Mouse (Mus musculus): Measurements from ENCODE around the gene Gp1ba.

Gene Gp1ba

GRCm38 (mm10) chr11:70669582-70670345 lies 30.8 kb downstream of the Gp1ba start:
- peak; percentile 87 for DNase-seq (ENCODE audit: extremely low spot score)

GRCm38 (mm10) chr11:70670483-70670882 lies 31.6 kb downstream of the Gp1ba start:
- DNase-seq (ENCODE audit: extremely low spot score): no peak

- DNase-seq (ENCODE audit: extremely low spot score): no peak
Observed at GRCm38 (mm10) chr11:70671333-70672047, 32.6 kb downstream of the Gp1ba start.

GRCm38 (mm10) chr11:70674014-70674413 lies 35.1 kb downstream of the Gp1ba start:
- no peak for DNase-seq (ENCODE audit: extremely low spot score)

GRCm38 (mm10) chr11:70674501-70674900 lies 35.6 kb downstream of the Gp1ba start:
- no peak for DNase-seq (ENCODE audit: extremely low spot score)

GRCm38 (mm10) chr11:70678092-70678491 lies 39.2 kb downstream of the Gp1ba start:
- no peak for DNase-seq (ENCODE audit: extremely low spot score)

- no peak for DNase-seq (ENCODE audit: extremely low spot score)
Observed at GRCm38 (mm10) chr11:70678576-70678975, 39.7 kb downstream of the Gp1ba start.

GRCm38 (mm10) chr11:70679361-70679760 lies 40.4 kb downstream of the Gp1ba start:
- no peak for DNase-seq (ENCODE audit: extremely low spot score)

GRCm38 (mm10) chr11:70679894-70680293 lies 41.0 kb downstream of the Gp1ba start:
- DNase-seq (ENCODE audit: extremely low spot score): no peak

- DNase-seq (ENCODE audit: extremely low spot score): no peak
Observed at GRCm38 (mm10) chr11:70681170-70681569, 42.2 kb downstream of the Gp1ba start.

GRCm38 (mm10) chr11:70681897-70682581 lies 43.1 kb downstream of the Gp1ba start:
- peak; percentile 78 for DNase-seq (ENCODE audit: extremely low spot score)

GRCm38 (mm10) chr11:70683640-70684039 lies 44.7 kb downstream of the Gp1ba start:
- DNase-seq (ENCODE audit: extremely low spot score): no peak

GRCm38 (mm10) chr11:70686901-70687566 lies 48.1 kb downstream of the Gp1ba start:
- DNase-seq (ENCODE audit: extremely low spot score): no peak

GRCm38 (mm10) chr11:70687601-70688199 lies 48.8 kb downstream of the Gp1ba start, which contains the start of gene Camta2:
TSS of gene Camta2 (minus strand) at chr11:70688105.
- peak; percentile 94 for DNase-seq (ENCODE audit: extremely low spot score)

- DNase-seq (ENCODE audit: extremely low spot score): no peak
Observed at GRCm38 (mm10) chr11:70688372-70688771, 49.5 kb downstream of the Gp1ba start.

GRCm38 (mm10) chr11:70689578-70689977 lies 50.7 kb downstream of the Gp1ba start:
- DNase-seq (ENCODE audit: extremely low spot score): no peak

All from embryo, embryonic 9.5 days (tissue).